Mouse (Mus musculus): ENCODE data around the gene Serpina16.
"Not testable (repeated sequence)": the region's sequence is repeated elsewhere in the genome, so short reads cannot be mapped to it uniquely, and the experiment has no call there.

Serpina16 gene

GRCm38 (mm10) chr12:103676039-103676438 lies at the start of gene Serpina16:
Gene Serpina16 (minus strand): TSS chr12:103676139.
- DNase-seq (ENCODE audit: low spot score in 2 of 2): no peak

- DNase-seq (ENCODE audit: low spot score in 2 of 2): no peak
These were observed 35.6 kb upstream of the Serpina16 start for GRCm38 (mm10) chr12:103711537-103711936.

- DNase-seq (ENCODE audit: low spot score in 2 of 2): no peak
These were observed 34.5 kb upstream of the Serpina16 start for GRCm38 (mm10) chr12:103710405-103710804.

- DNase-seq (ENCODE audit: low spot score in 2 of 2): no peak
These were observed 30.2 kb upstream of the Serpina16 start for GRCm38 (mm10) chr12:103706113-103706512.

- no peak for DNase-seq (ENCODE audit: low spot score in 2 of 2)
These were observed 29.6 kb upstream of the Serpina16 start for GRCm38 (mm10) chr12:103705547-103705946.

GRCm38 (mm10) chr12:103700144-103700750 lies 24.3 kb upstream of the Serpina16 start:
- DNase-seq (ENCODE audit: low spot score in 2 of 2): no peak

GRCm38 (mm10) chr12:103695429-103695828 lies 19.5 kb upstream of the Serpina16 start, which contains the start of gene Serpina1f:
Gene Serpina1f (minus strand): TSS chr12:103695529.
- no peak for DNase-seq (ENCODE audit: low spot score in 2 of 2)

GRCm38 (mm10) chr12:103688221-103688814 lies 12.4 kb upstream of the Serpina16 start:
- no peak for DNase-seq (ENCODE audit: low spot score in 2 of 2)

GRCm38 (mm10) chr12:103687021-103687420 lies 11.1 kb upstream of the Serpina16 start:
- DNase-seq (ENCODE audit: low spot score in 2 of 2): no peak

- DNase-seq (ENCODE audit: low spot score in 2 of 2): no peak
These were observed 10.1 kb upstream of the Serpina16 start for GRCm38 (mm10) chr12:103686050-103686449.

GRCm38 (mm10) chr12:103685386-103685785 lies 9.4 kb upstream of the Serpina16 start:
- no peak for DNase-seq (ENCODE audit: low spot score in 2 of 2)

- DNase-seq (ENCODE audit: low spot score in 2 of 2): no peak
These were observed 7.8 kb upstream of the Serpina16 start for GRCm38 (mm10) chr12:103683775-103684174.

- no peak for DNase-seq (ENCODE audit: low spot score in 2 of 2)
These were observed 5.8 kb upstream of the Serpina16 start for GRCm38 (mm10) chr12:103681739-103682138.

- DNase-seq (ENCODE audit: low spot score in 2 of 2): no peak
These were observed 5.2 kb upstream of the Serpina16 start for GRCm38 (mm10) chr12:103681169-103681568.

- not testable (repeated sequence) for DNase-seq (ENCODE audit: low spot score in 2 of 2)
These were observed 3.9 kb upstream of the Serpina16 start for GRCm38 (mm10) chr12:103679853-103680252.

GRCm38 (mm10) chr12:103673179-103673578 lies 2.8 kb downstream of the Serpina16 start:
- DNase-seq (ENCODE audit: low spot score in 2 of 2): no peak

- DNase-seq (ENCODE audit: low spot score in 2 of 2): no peak
These were observed 4.5 kb downstream of the Serpina16 start for GRCm38 (mm10) chr12:103671483-103671882.

- no peak for DNase-seq (ENCODE audit: low spot score in 2 of 2)
These were observed 5.0 kb downstream of the Serpina16 start for GRCm38 (mm10) chr12:103670964-103671363.

- no peak for DNase-seq (ENCODE audit: low spot score in 2 of 2)
These were observed 5.6 kb downstream of the Serpina16 start for GRCm38 (mm10) chr12:103670344-103670743.

GRCm38 (mm10) chr12:103665286-103665685 lies 10.7 kb downstream of the Serpina16 start:
- no peak for DNase-seq (ENCODE audit: low spot score in 2 of 2)

GRCm38 (mm10) chr12:103662053-103662452 lies 13.9 kb downstream of the Serpina16 start:
- not testable (repeated sequence) for DNase-seq (ENCODE audit: low spot score in 2 of 2)

GRCm38 (mm10) chr12:103660076-103660475 lies 15.9 kb downstream of the Serpina16 start:
- DNase-seq (ENCODE audit: low spot score in 2 of 2): no peak

GRCm38 (mm10) chr12:103659171-103659570 lies 16.8 kb downstream of the Serpina16 start:
- no peak for DNase-seq (ENCODE audit: low spot score in 2 of 2)
